Mouse (Mus musculus) ES-E14 (cell line): ENCODE measurements around the gene Edem2. TPM values are rescaled to one million over a fixed set of nuclear protein-coding genes. Genes with fewer than 3 reads are reported as not detected.

Source experiments
- DNase-seq: peaks from one replicate; pipeline ENCODE4 v3.0.0-alpha.2; 2013; ENCODE audit warnings: low read depth, low spot score
- H3K27ac ChIP-seq: 2 replicates; pipeline ENCODE4 v1.5.1; 2012; ENCODE audit warnings: low read depth, mild to moderate bottlenecking, low read length, moderate library complexity, mixed read lengths; ENCODE audit not compliant: poor library complexity, insufficient read depth, severe bottlenecking
- H3K36me3 ChIP-seq: 2 replicates; pipeline ENCODE4 v1.6.1; 2012; ENCODE audit warnings: mild to moderate bottlenecking, low read length, moderate library complexity, mixed read lengths; ENCODE audit not compliant: control insufficient read depth, poor library complexity, insufficient read depth, severe bottlenecking
- H3K4me1 ChIP-seq, 2 experiments: fragments of 150-350 bp in 1 of 2; sonication (generic) in 1 of 2; 2 replicates each; pipeline ENCODE4 v1.6.1; 2012; ENCODE audit warnings: low read length in 2 of 2, mild to moderate bottlenecking in 1 of 2, mixed read lengths in 1 of 2; ENCODE audit not compliant: control insufficient read depth in 2 of 2, insufficient read depth in 2 of 2, poor library complexity in 1 of 2
- H3K4me3 ChIP-seq, 2 experiments: fragments of 150-350 bp in 1 of 2; sonication (generic) in 1 of 2; 2 replicates each; pipeline ENCODE4 v1.5.1; 2012; ENCODE audit warnings: low read length in 2 of 2, low read depth in 1 of 2, mild to moderate bottlenecking in 1 of 2, mixed read lengths in 1 of 2; ENCODE audit not compliant: insufficient read depth in 1 of 2, poor library complexity in 1 of 2, severe bottlenecking in 1 of 2
- H3K9ac ChIP-seq: 2 replicates; pipeline ENCODE4 v1.6.1; 2012; ENCODE audit warnings: low read depth, mild to moderate bottlenecking, low read length, mixed read lengths; ENCODE audit not compliant: poor library complexity, insufficient read depth, severe bottlenecking
- H3K9me3 ChIP-seq: fragments of 150-350 bp; sonication (generic); 2 replicates; pipeline ENCODE4 v1.6.1; 2012; ENCODE audit warnings: low read depth, mild to moderate bottlenecking, low read length; ENCODE audit not compliant: control insufficient read depth, insufficient read depth
- CHD2 ChIP-seq: IDR thresholded peaks from 2 replicates; pipeline ENCODE4 v1.6.1; 2014; ENCODE audit warnings: mild to moderate bottlenecking, low read depth, low read length, inconsistent platforms
- HCFC1 ChIP-seq: IDR thresholded peaks from 2 replicates; pipeline ENCODE4 v1.6.1; 2012; ENCODE audit warnings: low read length, inconsistent platforms, borderline replicate concordance; ENCODE audit not compliant: insufficient read depth
- MAFK ChIP-seq: IDR thresholded peaks from 2 replicates; pipeline ENCODE4 v1.6.1; 2014; ENCODE audit warnings: mild to moderate bottlenecking, low read depth, low read length, inconsistent platforms; ENCODE audit not compliant: insufficient read depth
- ZC3H11A ChIP-seq: IDR thresholded peaks from 2 replicates; pipeline ENCODE4 v1.6.1; 2012; ENCODE audit warnings: low read depth, mild to moderate bottlenecking, inconsistent platforms, low read length, borderline replicate concordance
- ZNF384 ChIP-seq: IDR thresholded peaks from 2 replicates; pipeline ENCODE4 v1.6.1; 2012; ENCODE audit warnings: low read depth, low read length, inconsistent platforms
- in situ Hi-C, 2 experiments: fragments of 600-800 bp; cut with MboI; formaldehyde crosslinking; loops; one replicate each; pipeline ENCODE4 v1.15.1; 2025; ENCODE audit warnings: low sequenced_read_pairs in 2 of 2, inconsistent platforms in 1 of 2; ENCODE audit not compliant: unreplicated experiment in 2 of 2
- total RNA-seq: library from RNA; depleted of rRNA; stranded (reverse); fragments of 300-350 nt; gene quantifications from 2 replicates; pipeline ENCODE4 v1.2.3, GENCODE M21; 2012

Gene Edem2
- total RNA-seq, 1 experiment, result 38.4 TPM

- Histone ChIP-seq H3K4me3 (no peak overlapping the region), H3K36me3 (no peaks in the 10 kb centered on the region), H3K9ac (no peak overlapping the region), H3K4me1 (no peaks in the 10 kb centered on the region; a peak in 1 of 4 replicates), H3K27ac (no peak overlapping the region), H3K9me3 (no peaks in the 10 kb centered on the region)
- DNase-seq, result no peak
- TF ChIP-seq ZNF384 (no peak), HCFC1 (no peak), ZC3H11A (no peak), MAFK (no peak), CHD2 (no peak)
- in situ Hi-C loops, result no loop called here
Observed at GRCm38 (mm10) chr2:155693136-155693535, 36.1 kb downstream of the Edem2 start.

- TF ChIP-seq ZC3H11A (no peak), MAFK (no peak), CHD2 (no peak), HCFC1 (peak; percentile 96), ZNF384 (no peak)
- no peaks in the 10 kb centered on the region for H3K9me3 ChIP-seq
- no peaks in the 10 kb centered on the region for H3K36me3 ChIP-seq
- H3K4me3 ChIP-seq, result peak within 1 kb of the TSS; percentile 88 to 93
- no peaks in the 10 kb centered on the region; a peak in 1 of 4 replicates for H3K4me1 ChIP-seq
- in situ Hi-C loops, result no loop called here
- DNase-seq, result peak; percentile 93
- H3K9ac ChIP-seq, result peak within 1 kb of the TSS; percentile 93
- H3K27ac ChIP-seq, result no peak within 1 kb of the TSS
Observed at GRCm38 (mm10) chr2:155691723-155692493, 37.4 kb downstream of the Edem2 start, which contains the start of gene Trpc4ap. Gene Trpc4ap (minus strand): TSS chr2:155692384.

GRCm38 (mm10) chr2:155691336-155691722, 37.9 kb downstream of the Edem2 start:
- H3K4me1 ChIP-seq, result no peaks in the 10 kb centered on the region; a peak in 1 of 4 replicates
- in situ Hi-C loops, result no loop called here
- H3K9ac ChIP-seq, result peak overlapping the region; percentile 93
- no peak for DNase-seq
- H3K27ac ChIP-seq, result no peak overlapping the region
- H3K36me3 ChIP-seq, result no peaks in the 10 kb centered on the region
- H3K4me3 ChIP-seq, result peak overlapping the region; percentile 88 to 93
- H3K9me3 ChIP-seq, result no peaks in the 10 kb centered on the region
- no peak for TF ChIP-seq ZC3H11A
- TF ChIP-seq ZNF384, result no peak
- TF ChIP-seq MAFK, result no peak
- no peak for TF ChIP-seq HCFC1
- no peak for TF ChIP-seq CHD2

GRCm38 (mm10) chr2:155689211-155689610, 40.1 kb downstream of the Edem2 start:
- DNase-seq, result no peak
- Histone ChIP-seq H3K36me3 (no peaks in the 10 kb centered on the region), H3K9me3 (no peaks in the 10 kb centered on the region), H3K4me3 (no peak overlapping the region), H3K9ac (no peak overlapping the region), H3K4me1 (no peaks in the 10 kb centered on the region; a peak in 1 of 4 replicates), H3K27ac (no peak overlapping the region)
- TF ChIP-seq HCFC1 (no peak), MAFK (no peak), CHD2 (no peak), ZC3H11A (no peak), ZNF384 (no peak)
- in situ Hi-C loops, result no loop called here
